Mouse (Mus musculus) heart, postnatal 0 days (tissue): Measurements from ENCODE around the gene Spin4.

Experiments
- CTCF ChIP-seq: IDR thresholded peaks from 2 replicates; pipeline ENCODE4 v1.5.1; 2016; ENCODE audit warnings: antibody characterized with exemption, control low read depth, low read depth
- EP300 ChIP-seq: IDR thresholded peaks from 2 replicates; pipeline ENCODE4 v1.6.1; 2016; ENCODE audit warnings: antibody characterized with exemption, low read depth

DNA sequence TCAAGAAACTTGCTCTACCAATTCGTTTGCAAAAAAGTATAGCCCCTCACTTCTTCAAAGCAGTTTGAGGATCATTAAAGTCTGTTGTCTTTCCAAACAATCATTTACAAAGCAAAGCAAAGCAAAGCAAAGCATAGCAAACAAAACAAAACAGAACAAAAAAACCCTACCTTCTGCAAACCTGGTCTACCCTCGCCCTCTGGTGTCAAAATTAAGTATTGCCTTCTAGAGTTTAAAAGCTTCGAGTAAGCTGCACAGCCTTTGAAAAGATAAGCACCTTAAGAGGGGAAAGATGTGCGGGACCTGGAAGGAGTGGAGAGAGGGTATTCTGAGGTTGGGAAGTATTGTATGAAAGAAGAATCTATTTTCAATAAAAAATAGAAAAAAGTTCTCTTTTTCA is 14.4 kb downstream of the Spin4 start:
- TF ChIP-seq CTCF = peak; percentile 60
- TF ChIP-seq EP300 = no peak
